Mouse (Mus musculus) heart, postnatal 0 days (tissue): ENCODE measurements around the gene Sun2. TPM values are rescaled to one million over a fixed set of nuclear protein-coding genes. Genes with fewer than 3 reads are reported as not detected.

Experiments used
- ATAC-seq: fragments of 200-750 bp; cut with Nextera tagmentation; 2 replicates; pipeline ENCODE4 v1.8.0; 2017; ENCODE audit warnings: low read depth, moderate number of reproducible peaks, moderate library complexity; ENCODE audit not compliant: insufficient read depth
- DNase-seq: peaks from one replicate; pipeline ENCODE4 v3.0.0-alpha.2; 2016; ENCODE audit warnings: low spot score
- H3K27ac ChIP-seq: fragments of 300-500 bp; sonication (generic); 2 replicates; pipeline ENCODE4 v1.5.1; 2014; ENCODE audit warnings: low read depth, mild to moderate bottlenecking
- H3K27me3 ChIP-seq: fragments of 300-500 bp; sonication (generic); 2 replicates; pipeline ENCODE4 v1.6.1; 2014; ENCODE audit warnings: low read length, mixed read lengths; ENCODE audit not compliant: control insufficient read depth, insufficient read depth
- H3K36me3 ChIP-seq: fragments of 300-500 bp; sonication (generic); replicated peaks from 2 replicates; pipeline ENCODE4 v1.6.1; 2014; ENCODE audit warnings: low read length, mixed read lengths; ENCODE audit not compliant: control insufficient read depth, insufficient read depth
- H3K4me1 ChIP-seq: fragments of 300-500 bp; sonication (generic); 2 replicates; pipeline ENCODE4 v1.6.1; 2014; ENCODE audit warnings: antibody characterized with exemption; ENCODE audit not compliant: control insufficient read depth, insufficient read depth
- H3K4me2 ChIP-seq: fragments of 300-500 bp; sonication (generic); 2 replicates; pipeline ENCODE4 v1.6.1; 2014; ENCODE audit warnings: low read depth, mild to moderate bottlenecking, low read length, moderate library complexity
- H3K4me3 ChIP-seq: fragments of 300-500 bp; sonication (generic); 2 replicates; pipeline ENCODE4 v1.5.1; 2014; ENCODE audit warnings: low read depth, low read length
- H3K9ac ChIP-seq: fragments of 300-500 bp; sonication (generic); replicated peaks from 2 replicates; pipeline ENCODE4 v1.6.1; 2014; ENCODE audit warnings: low read depth, low read length, mixed read lengths
- H3K9me3 ChIP-seq: fragments of 300-500 bp; sonication (generic); replicated peaks from 2 replicates; pipeline ENCODE4 v1.6.1; 2016; ENCODE audit warnings: low read length; ENCODE audit not compliant: control insufficient read depth
- CTCF ChIP-seq: IDR thresholded peaks from 2 replicates; pipeline ENCODE4 v1.5.1; 2016; ENCODE audit warnings: antibody characterized with exemption, control low read depth, low read depth
- EP300 ChIP-seq: IDR thresholded peaks from 2 replicates; pipeline ENCODE4 v1.6.1; 2016; ENCODE audit warnings: antibody characterized with exemption, low read depth
- WGBS: fragments of 180-500 bp; shearing (Covaris S2); extraction: QIAGEN DNeasy Blood & Tissue Kit; methylation state at CpG from one replicate; pipeline ENCODE4 v1.1.7; 2014; 5-methylcytosine and 5-hydroxymethylcytosine counted together
- polyA plus RNA-seq: library from polyadenylated mRNA; unstranded; fragments of >200 nt; fragmentation: Nextera tagmentation; extraction: Ambion mirVana; gene quantifications from 2 replicates; pipeline ENCODE4 v1.2.1, GENCODE M21; 2015
- total RNA-seq: library from RNA; depleted of rRNA; stranded (reverse); fragments of >200 nt; gene quantifications from 2 replicates; pipeline ENCODE4 v1.2.3, GENCODE M21; 2014; ENCODE audit warnings: low replicate concordance; rRNA removed

The Sun2 gene
- total RNA-seq, result 71.6 and 120 TPM in 2 replicates
- polyA plus RNA-seq, result 3.6 and 4.0 TPM in 2 replicates

GRCm38 (mm10) chr15:79741921-79742705, at the start of gene Sun2:
Gene Sun2 (minus strand): TSS chr15:79742536.
- DNase-seq (peak; percentile 87), ATAC-seq (peak; percentile 93)
- Histone ChIP-seq H3K36me3 (peaks cover 26% of the 10 kb centered on the region), H3K27ac (peak within 1 kb of the TSS; percentile 98), H3K9me3 (no peaks in the 10 kb centered on the region), H3K27me3 (no peaks in the 10 kb centered on the region), H3K4me2 (peak within 1 kb of the TSS; percentile 94), H3K9ac (peak within 1 kb of the TSS; percentile 98), H3K4me1 (peaks cover 33% of the 10 kb centered on the region), H3K4me3 (peak within 1 kb of the TSS; percentile 98)
- peak; percentile 11; the same call in 1 of the 2 replicates for TF ChIP-seq CTCF
- TF ChIP-seq EP300, result peak; percentile 85
- WGBS, result under 1% methylated on average over 91 of the region's 93 CpGs

- no peaks in the 10 kb centered on the region for H3K36me3 ChIP-seq
- no peak overlapping the region for H3K9ac ChIP-seq
- no peak overlapping the region for H3K4me3 ChIP-seq
- H3K9me3 ChIP-seq, result no peaks in the 10 kb centered on the region
- ATAC-seq, result peak; percentile 34; the same call in 1 of the 2 replicates
- DNase-seq, result peak; percentile 59
- WGBS, result 3% methylated on average over 12 of the region's 12 CpGs
- TF ChIP-seq EP300 (no peak), CTCF (peak; percentile 26)
- no peak overlapping the region for H3K4me2 ChIP-seq
- peaks cover 15% of the 10 kb centered on the region; the same call in 1 of the 2 replicates for H3K27me3 ChIP-seq
- H3K27ac ChIP-seq, result no peak overlapping the region
- H3K4me1 ChIP-seq, result no peaks in the 10 kb centered on the region
Measured at GRCm38 (mm10) chr15:79791502-79791901, 49.2 kb upstream of the Sun2 start.

- no peak for DNase-seq
- no peaks in the 10 kb centered on the region for H3K9me3 ChIP-seq
- no peak overlapping the region for H3K9ac ChIP-seq
- H3K4me2 ChIP-seq, result no peak overlapping the region
- H3K27ac ChIP-seq, result no peak overlapping the region
- ATAC-seq, result no peak
- H3K4me1 ChIP-seq, result no peaks in the 10 kb centered on the region
- peaks cover 15% of the 10 kb centered on the region; the same call in 1 of the 2 replicates for H3K27me3 ChIP-seq
- no peaks in the 10 kb centered on the region for H3K36me3 ChIP-seq
- WGBS, result 75% methylated on average over 6 of the region's 6 CpGs
- no peak overlapping the region for H3K4me3 ChIP-seq
- TF ChIP-seq CTCF (no peak), EP300 (no peak)
Measured at GRCm38 (mm10) chr15:79790905-79791304, 48.6 kb upstream of the Sun2 start.

DNA sequence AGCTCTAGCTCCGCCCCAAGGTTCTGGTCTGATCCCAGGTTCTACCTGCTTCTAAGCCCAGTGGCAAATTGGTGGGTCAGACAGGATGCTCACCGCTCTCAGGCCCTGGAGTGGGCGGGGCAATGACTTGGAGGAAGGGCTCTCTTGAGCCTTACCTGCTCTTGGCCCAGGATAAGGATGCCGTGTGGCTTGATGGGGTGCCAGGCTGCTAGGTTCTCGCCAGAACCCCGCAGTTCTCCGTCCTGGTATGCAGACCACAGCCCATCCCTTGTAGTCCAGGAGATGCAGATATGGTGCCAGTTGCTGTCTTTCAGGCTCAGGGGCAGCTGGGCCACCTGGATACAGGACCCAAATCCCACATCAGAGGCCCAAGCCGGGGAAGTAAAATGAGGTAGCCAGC, 47.8 kb upstream of the Sun2 start:
- no peaks in the 10 kb centered on the region for H3K4me1 ChIP-seq
- DNase-seq (no peak), ATAC-seq (no peak)
- H3K4me2 ChIP-seq, result no peak overlapping the region
- H3K27ac ChIP-seq, result no peak overlapping the region
- TF ChIP-seq EP300, result no peak
- TF ChIP-seq CTCF, result no peak
- H3K27me3 ChIP-seq, result peaks cover 15% of the 10 kb centered on the region; the same call in 1 of the 2 replicates
- no peak overlapping the region for H3K9ac ChIP-seq
- H3K36me3 ChIP-seq, result no peaks in the 10 kb centered on the region
- H3K4me3 ChIP-seq, result no peak overlapping the region
- H3K9me3 ChIP-seq, result no peaks in the 10 kb centered on the region
- 45% methylated on average over 8 of the region's 8 CpGs for WGBS

DNA sequence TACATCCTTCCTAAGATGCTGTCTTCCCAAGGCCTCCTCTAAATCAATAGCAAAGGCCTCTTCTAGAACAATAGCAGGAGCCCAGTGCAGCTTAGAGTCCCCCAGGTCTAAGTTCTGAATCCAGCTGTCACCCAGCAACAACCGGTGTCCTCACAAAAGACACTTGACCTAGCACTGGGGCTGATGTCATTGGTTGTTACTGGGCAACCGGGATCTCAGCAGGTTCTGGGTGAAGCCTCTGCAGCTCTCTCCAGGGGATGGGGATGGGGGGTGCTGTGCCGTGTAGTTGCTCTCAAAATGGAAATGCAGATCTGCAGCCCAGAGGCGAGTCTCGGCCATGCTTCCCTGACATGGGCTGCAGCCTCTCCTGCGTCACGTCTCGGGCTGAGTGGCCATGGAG, 45.5 kb upstream of the Sun2 start:
- Histone ChIP-seq H3K9me3 (no peaks in the 10 kb centered on the region), H3K27me3 (peaks cover 15% of the 10 kb centered on the region; the same call in 1 of the 2 replicates), H3K4me2 (no peak overlapping the region), H3K4me1 (no peaks in the 10 kb centered on the region), H3K9ac (no peak overlapping the region), H3K36me3 (no peaks in the 10 kb centered on the region), H3K27ac (no peak overlapping the region), H3K4me3 (no peak overlapping the region)
- ATAC-seq, result no peak
- no peak for TF ChIP-seq EP300
- 45% methylated on average over 8 of the region's 8 CpGs for WGBS
- no peak for DNase-seq

DNA sequence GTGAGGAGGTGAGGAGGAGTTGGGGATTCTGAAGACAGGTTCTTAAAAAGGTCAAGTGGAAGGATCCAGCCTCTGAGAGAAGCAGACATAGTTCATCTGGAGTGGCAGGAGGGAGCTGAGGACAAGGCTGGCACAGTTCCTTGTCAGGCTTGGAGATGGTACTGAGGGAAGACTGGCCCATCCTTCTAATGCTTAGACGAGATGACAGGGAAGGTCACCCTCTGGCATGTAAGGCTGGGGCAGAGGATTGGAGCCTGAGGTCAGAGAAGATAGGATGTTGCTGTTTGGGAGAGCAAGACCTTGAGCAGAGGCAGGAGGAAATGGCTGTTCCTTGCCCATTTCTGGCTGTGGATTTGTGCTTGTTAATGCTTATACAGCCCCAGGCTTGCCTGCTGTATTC, 42.7 kb upstream of the Sun2 start:
- Histone ChIP-seq H3K27ac (no peak overlapping the region), H3K4me3 (no peak overlapping the region), H3K9me3 (no peaks in the 10 kb centered on the region), H3K9ac (no peak overlapping the region), H3K36me3 (no peaks in the 10 kb centered on the region), H3K27me3 (0 out of 2 replicates have a peak, but pooled peaks cover 8% of the 10 kb centered on the region), H3K4me2 (no peak overlapping the region), H3K4me1 (no peaks in the 10 kb centered on the region)
- 44% methylated on average over 1 of the region's 1 CpGs for WGBS
- ATAC-seq (no peak), DNase-seq (no peak)
- TF ChIP-seq EP300 (no peak), CTCF (no peak)
